Mouse (Mus musculus) natural killer cell, adult 2 months (primary cell): ENCODE results near the gene Lamc1.
"Not testable (repeated sequence)": the region's sequence is repeated elsewhere in the genome, so short reads cannot be mapped to it uniquely, and the experiment has no call there.

Experiments
- DNase-seq, 2 experiments: peaks; one replicate each; pipeline ENCODE4 v3.0.0; 2022; ENCODE audit warnings: low spot score in 2 of 2

Lamc1 gene

DNA sequence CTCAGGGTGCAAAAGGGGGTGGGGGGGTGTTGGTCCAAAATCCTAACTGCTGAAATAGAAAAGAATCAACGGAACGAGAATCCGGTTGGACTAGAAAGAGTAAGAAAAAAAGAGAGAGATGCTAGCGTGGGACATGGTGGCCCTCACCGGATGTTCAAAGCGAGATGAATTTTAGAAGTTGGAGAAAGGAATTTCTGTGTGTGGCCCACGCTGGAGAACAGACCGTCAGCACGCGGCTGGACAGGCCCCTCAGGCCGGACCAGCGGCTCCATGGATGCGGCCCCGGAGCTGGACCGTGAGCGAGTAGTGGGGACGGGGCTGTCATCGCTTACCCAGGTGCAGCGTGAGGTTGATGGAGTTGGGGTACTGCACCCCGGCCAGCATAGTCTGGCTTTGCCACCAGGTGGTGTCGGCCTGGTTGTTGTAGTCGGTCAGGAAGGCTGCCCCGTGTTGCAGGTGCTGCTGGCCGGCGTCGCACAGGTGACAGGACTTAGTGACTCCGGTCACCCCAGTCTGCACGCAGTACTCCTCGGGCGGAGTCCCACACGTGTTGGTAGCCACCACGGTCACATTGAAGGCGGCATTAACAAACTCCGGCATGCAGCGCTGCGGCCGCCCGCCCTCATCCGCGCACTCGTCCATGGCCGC, 666 bp downstream of the Lamc1 start:
- peak; percentile 26 to 65 for DNase-seq

DNA sequence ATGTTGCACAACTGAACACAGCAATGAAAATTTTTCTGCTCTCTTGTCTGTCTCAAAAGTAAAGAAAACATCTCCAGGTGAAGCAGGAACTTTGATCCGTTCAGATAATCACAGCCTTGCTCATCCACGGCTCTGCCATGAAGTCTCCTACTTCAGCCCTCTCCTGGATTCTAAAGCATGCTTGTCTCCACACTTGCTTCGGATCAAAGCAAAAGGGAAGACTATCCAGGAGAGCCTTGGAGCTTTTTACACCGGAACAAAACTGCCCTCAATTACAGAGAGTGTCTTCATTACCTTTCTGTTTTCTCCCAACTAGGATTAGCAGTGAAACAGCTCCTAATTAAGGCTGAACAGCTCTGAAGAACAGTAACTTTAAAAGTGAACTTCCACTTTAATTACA, 1.4 kb downstream of the Lamc1 start:
- DNase-seq, result no peak

DNA sequence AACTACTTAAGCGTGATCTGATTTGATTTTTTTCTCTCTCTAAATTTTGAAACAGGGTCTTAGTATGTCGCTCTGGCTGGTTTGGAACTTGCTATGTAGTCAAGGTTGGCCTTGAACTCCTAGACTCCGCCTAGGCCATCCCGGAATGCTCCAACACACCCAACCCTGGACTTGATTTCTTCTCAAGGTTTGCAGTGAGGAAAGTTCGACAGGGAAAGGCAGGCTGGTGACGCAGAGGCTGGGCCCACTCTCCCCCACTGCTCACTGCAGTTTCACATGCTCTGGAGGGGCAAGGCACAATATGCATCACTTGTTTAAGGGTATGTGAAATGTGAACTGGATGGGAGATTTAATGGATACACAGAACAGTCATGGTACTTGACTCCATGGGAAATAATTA, 3.3 kb downstream of the Lamc1 start:
- no peak for DNase-seq

DNA sequence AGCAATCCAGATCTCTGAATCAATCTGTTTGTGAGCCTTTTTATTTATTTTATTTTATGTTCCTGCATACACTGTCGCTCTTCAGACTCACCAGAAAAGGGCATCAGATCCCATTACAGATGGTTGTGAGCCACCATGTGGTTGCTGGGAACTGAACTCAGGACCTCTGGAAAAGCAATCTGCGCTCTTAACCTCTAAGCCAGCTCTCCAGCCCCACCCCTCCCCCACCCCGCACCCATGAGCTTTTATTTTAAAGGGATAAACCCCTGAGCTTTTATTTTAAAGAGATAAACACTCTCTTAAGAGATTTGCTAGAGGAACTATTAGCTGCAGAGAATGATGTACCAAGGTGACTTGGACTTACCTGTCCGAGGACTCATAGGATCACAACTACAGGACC, 5.5 kb downstream of the Lamc1 start:
- no peak for DNase-seq

DNA sequence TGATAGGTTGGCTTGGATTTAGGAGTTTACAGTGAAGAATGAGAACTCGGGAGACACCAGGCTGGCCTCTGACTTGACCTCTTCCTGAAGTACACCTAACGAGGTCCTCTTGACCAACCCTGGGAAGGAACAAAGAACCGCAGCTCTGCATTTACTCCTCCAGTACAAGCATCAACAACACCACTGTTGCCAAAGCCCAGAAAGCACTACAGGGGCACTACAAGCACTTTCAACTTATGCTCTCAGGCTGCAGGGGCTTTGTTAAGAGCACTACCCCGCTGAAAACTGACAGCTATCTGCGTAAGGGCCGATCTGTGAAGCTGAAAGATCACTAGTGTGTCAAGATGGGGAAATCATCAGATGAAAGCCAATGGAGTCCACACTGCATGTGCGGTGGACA, 6.4 kb downstream of the Lamc1 start:
- DNase-seq, result no peak

DNA sequence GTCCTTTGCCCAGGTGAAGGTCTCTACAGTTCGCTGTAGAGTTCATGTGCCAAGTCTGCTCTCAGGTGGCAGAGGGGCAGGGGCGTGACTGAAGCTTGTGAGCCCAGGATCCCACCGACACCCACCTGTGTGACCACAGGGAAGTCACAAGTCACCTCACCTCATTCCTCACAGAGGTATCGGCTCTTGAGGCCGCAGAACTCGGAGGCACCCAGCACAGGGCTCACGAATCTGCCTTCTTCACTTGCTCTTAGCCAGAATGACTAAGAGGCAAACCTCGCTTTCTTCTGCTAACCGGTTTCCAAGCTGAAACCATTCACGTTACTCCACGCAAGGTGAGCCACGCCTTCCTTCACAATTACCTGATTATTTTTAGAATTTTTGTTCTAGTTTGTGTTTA, 11.2 kb downstream of the Lamc1 start:
- DNase-seq, result no peak

DNA sequence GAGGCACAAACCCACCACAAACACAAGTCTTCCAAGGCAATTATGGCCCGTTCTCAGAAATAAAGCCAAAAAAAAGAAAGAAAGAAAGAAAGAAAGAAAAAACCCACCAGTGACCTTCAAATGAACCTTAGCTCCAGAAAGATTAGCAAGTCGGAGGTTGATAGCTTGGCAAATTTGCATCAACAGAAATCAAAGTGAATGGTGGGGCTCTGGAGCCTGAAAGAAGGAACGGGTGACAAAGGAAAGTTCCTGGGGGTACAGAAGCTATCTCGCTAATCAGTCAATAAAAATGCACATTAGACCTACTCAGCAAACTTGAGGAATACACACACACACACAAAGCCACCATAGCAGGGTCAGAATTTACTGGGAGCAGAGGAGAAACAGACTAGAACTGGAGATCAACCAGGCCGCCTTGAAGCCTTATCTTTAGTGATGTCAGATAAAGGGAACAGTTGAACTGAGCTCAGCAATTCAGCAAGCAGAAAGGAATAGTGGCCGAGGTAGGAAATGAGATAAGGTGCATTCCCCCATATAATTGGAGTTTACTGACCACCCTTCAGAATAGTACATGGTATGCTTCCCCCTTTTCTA, 11.9 kb downstream of the Lamc1 start:
- no peak for DNase-seq

DNA sequence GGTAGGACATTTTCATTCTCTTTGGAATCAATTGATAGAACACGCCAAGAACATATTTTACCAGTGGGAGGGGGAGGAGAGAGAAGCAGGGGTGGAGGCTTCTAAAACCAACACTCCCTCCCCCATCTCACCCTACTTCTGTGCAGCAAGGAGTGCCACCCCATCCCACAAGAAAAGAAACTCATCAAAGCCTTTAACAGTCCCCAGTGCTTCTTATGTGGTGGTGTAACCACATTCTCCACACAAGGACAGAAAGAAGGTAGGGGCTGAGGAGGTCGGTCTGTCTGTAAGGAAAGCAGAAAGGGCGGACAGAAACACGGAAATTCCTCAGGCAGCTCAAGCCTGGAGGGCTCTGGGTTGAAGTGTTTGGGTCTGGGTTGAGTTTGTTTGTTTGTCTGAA, 12.5 kb downstream of the Lamc1 start:
- DNase-seq, result peak; percentile 19 to 22

DNA sequence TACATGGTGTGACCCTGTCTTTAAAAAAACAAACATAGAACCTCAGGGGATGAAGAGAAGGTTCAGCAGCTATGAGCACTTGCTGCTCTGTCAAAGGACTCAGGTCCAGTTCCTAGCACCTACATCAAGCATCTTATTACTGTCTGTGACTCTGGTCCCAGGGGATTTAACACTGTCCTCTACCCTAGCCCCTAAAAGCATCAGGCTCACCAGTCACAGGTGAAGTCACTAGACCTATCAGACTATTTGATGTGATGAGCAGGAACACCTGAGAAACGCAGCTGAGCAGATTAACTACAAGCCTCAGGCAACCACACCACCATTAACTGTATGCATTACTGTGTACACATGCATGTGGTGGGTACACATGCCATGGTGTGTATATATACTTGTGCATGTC, 13.8 kb downstream of the Lamc1 start:
- no peak for DNase-seq

DNA sequence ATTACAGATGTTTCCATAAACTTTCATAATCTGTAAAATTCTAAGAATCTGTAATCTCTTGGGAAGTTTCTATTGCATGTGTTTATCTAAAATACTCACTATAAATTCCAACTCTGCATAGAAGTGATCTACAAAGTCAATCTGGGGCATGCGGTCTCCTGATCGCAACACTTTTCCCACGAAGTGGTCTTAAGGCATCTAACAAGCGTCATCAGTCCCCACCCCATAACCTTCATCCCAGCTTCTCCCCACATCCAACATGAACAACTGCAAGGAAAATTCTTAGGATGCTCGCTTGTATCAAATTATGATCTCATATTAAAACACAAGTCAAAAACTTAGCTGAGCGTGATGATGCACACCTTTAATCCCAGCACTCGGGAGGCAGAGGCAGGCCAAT, 14.3 kb downstream of the Lamc1 start:
- no peak for DNase-seq

DNA sequence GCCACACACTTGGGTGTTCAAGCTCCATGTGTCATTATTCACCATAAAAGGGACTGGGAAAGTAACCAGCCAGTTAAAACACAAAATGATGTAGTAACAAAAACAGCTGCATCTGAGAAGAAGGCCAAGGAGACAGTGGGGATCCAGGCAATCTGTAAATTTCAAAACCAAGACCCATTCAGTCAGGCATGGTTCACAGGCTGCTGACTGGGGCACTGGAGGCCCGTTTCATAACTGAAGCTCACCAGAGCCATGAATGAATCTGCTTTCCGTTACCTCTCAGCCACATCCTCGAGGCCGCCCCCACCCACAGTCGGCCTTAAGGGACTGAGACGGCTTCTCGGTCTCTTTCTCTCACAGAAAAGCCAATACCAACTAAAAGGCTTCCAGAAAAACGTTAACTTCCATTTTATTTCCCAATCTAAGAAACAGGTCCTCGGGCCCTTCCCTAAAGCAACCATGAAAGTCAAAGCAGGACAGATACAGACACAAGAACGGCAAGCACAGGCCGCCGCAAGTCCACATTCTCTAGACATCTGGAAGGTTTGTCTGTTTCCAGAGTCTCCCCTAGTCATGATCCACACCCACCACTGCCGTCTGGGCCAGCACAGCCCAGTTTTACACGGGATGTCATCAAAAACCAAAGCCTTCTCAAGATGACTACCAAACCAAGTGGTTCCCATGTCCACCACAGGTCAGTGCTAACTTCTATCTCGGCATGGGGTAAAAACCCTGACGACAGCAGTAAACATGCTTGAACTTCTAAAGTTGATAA, 14.9 kb downstream of the Lamc1 start:
- peak in 1 of 2 experiments; percentile 39 for DNase-seq

DNA sequence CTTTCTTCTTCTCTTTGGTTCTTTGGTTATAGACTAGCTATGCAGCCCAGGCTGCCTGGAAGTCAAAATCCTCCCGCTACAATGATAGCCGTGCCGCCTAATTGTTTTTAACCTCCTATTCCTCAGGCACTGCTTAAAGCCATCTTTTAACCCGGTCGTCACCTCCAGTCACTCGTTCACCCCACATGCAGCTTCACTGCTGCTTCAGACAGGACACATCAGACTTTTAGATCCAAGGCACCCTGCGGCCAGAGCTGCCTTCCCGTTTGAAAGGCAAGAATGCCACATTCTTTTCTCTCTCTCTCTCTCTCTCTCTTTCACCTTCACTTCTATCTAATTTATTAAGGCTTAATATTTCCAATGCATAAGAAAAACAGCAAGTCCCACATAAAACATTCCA, 15.6 kb downstream of the Lamc1 start:
- no peak for DNase-seq

DNA sequence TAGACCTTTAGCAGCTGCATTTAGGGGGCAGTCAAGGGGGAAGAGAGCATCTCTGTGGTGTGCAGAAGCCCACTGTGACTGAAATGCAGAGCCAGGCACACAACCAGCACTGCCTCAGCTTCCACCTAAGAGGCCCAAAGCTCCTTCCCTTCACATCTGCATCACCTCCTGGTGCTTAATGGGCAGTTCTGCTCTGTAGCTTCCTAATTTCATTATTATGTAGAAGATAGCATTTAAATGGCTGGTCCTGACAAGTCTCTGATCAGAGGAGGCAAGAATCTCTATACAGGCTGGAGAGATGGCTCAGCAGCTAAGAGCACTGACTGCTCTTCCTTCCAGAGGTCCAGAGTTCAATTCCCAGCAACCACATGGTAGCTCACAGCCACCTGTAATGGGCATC, 16.3 kb downstream of the Lamc1 start:
- no peak for DNase-seq

DNA sequence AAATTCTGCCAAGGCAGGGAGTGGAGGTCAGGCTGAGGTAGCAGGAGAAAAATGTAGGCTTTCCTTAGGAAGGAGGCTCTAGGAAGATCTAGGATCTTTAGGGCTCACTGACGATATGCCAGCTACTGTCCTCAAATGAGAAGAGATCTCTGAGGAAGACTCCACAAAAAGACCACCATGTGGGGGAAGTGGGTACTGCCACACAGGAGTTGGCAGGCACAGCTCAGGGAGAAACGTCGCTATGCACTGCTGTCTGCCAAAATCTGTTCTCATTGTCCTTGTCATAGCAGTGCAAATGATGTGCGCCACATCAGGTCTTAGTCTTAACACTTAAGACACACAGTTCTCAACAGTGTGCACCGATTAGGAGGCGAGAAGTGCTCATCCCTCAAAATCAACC, 17.5 kb downstream of the Lamc1 start:
- no peak for DNase-seq

DNA sequence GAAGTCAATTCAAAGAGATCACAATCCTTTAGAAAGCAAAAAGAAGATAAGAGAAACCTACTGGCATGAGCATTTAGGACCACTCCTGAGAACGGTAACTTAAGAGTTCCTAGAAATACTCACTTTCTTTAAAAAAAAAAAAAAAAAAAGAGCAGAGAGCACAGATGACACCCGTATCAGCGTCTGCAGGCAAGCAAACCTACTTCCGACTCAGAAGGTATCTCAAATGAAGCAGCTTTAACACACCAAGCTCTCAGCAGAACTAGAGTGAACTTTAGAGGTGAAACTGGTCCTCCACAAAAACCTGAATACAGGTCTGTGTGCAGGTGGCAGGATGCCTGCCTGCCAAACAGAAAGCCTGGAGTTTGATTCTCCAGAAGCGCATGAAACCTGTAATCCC, 19.6 kb downstream of the Lamc1 start:
- DNase-seq, result no peak

DNA sequence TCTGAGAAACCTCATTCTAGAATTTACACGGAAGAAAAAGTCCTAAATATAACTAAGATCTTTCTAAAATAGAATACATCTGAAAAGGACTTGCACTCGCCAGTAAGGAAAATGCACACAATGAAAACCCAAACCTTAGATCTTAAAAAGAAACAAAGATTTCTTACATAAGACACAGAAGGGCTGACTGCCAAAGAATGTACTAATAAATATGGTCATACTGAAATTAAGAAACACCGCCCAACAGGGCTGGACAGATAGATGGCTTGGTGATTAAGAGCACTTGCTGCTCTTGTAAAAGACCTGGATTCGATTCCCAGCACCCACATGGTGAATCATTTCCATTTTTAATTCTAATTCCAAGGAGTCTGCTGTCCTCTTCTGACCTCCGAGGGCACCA, 22.4 kb downstream of the Lamc1 start:
- DNase-seq, result no peak

DNA sequence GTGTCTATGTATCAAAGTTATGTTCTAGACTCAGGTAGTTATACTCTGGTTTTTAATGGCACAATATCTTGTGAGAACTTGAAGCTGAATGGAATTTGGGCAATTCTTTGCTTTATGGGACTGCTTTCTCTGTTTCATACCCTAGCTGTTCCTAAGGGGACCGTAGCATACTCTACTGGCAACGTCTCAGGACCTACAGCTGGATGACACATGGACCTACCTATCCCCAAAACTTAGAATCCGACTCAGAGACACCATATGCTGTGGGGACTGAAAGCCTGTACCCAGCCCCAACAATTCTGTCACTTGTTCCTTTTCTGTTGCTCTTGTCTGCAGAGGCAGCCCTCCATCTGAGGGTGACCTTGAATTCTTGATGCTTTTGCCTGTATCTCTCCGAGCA, 23.3 kb downstream of the Lamc1 start:
- DNase-seq, result peak in 1 of 2 experiments; percentile 13

DNA sequence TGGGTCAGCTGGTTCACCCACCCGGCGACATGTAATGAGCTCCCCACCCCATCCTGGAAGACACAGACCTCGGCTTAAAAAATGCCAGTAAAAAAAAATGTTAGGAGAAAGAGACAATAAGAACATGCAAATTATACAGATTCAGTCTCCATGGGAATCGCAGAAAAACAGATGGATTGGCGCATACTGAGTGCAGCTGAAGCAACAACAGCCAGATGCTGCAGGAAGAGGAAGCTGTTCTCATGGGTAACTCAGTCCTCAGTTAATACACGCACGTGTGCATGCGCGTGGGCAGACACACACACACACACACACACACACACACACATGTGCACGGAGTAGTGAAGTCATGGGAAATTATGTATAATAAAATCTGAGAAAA, 23.7 kb downstream of the Lamc1 start:
- DNase-seq, result peak in 1 of 2 experiments; percentile 61

DNA sequence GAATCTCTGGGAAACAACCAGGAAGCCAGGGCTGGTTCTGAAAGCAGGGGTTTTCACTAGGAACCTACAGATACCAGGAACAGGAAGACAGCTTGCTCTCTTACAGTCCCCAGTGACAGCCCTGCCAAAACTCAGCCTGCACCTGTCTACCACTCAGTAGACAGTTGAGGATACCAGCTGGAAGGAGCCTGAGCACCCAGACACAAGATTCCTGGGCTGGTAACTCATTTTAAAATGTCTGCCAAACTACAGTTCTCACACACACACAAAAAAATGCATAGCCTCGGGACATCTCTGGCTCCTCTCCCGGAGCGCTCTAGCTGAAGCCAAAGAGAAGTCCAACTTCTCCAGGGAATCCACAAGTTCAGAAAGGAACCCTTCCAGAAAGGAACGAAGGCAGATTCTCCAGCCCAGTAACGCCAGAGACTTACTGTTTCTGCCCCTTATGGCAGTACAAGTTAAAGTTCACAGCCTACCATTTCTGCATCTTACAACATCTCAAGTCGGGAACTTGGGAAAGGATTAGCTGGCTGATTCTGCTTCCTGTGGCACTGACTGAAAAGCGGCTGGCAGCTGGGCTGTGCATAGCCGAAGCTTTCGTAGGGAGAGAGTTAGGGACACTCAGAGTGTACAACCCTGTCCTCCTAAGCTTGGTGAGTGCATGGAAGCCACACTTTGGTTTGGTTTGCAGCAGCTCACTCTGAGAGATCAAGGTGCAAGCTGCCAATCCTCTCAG, 24.2 kb downstream of the Lamc1 start:
- peak in 1 of 2 experiments; percentile 18 for DNase-seq

DNA sequence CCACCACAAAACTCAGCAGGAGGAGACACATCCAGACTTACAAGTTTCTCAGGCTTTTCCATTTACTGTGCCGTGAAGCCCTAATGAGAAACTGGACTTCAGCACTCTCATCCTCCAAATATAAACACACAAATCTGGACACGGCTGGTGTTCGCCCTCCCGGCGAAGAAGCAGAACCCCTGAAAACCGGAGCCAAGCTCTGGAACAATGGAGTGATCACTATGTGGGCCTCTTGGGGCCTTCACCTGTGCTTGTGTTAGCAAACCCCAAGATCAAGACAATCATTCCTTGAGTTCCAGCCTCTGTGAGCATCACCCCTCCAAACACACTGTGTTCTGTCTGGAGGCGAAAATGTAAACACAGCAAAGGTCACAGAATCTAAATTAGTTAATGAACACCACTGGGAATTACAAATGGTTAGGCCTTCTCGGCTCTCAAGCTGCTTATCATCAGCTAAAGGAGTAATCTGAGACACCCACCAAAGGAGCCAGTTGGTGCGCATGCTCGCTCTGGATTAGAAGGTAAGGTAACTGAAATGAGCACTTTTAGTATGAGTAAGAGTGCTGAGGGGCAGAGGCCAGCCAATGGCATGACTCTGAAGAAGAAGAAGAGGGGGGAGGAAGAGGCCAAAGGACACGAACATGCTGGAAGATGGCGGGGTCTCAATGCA, 24.9 kb downstream of the Lamc1 start:
- DNase-seq, result no peak

DNA sequence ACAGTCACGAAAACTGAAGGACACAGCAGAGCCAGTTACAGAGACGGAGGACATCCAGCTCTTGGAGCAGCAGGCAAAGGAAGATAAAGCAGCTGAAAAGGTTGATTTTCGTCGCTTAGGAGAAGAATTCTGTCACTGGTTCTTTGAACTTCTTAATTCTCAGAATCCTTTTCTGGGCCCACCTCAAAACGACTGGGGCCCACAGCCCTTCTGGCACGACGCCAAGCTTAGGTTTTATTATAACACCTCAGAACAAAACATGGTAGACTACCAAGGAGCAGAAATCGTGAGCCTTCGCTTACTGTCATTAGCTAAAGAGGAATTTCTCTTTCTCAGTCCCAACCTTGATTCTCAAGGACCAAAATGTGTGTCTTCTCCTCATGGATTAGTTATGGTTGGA, 26.9 kb downstream of the Lamc1 start:
- DNase-seq, result not testable (repeated sequence)

DNA sequence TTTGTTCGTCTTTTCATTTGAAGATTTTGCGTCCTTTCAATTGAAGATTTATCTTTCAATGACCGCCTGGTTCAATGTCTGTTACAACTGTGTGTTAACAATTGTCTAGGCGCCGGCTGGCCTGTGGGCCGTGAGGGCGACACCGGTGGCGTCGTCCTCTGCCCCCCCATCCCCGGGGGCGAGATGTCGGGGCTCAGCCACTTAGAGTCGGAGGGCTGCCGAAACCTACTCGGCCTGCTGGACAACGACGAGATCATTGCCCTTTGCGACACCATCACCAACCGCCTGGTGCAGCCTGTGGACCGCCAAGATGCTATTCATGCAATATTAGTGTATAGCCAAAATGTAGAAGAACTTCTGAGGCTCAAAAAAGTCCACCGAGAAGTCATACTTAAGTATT, 27.3 kb downstream of the Lamc1 start:
- DNase-seq, result not testable (repeated sequence)
